Mouse (Mus musculus): ENCODE results near the gene Mfsd10.
"Not testable (repeated sequence)": the region's sequence is repeated elsewhere in the genome, so short reads cannot be mapped to it uniquely, and the experiment has no call there.

Gene Mfsd10

GRCm38 (mm10) chr5:34593202-34593727 lies 43.7 kb downstream of the Mfsd10 start:
- DNase-seq = no peak

DNA sequence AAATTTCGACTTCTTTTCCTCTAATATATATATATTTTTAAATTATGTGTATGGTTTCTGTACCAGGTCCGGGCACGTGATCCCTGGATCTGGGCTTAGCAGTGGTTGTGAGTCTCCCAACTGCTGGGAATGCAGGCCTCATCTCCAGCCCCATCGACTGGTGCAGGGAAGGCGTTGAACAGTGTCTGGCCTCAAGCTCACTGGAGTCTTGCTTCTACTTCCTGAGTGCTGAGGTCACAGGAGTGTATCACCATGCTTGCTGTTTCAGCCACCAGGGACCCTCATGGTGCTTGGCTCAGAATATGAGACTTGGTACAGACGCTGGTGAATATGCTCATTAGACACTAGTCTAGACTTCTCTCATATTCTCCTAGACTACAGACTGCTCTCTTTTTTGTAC lies 44.3 kb downstream of the Mfsd10 start:
- DNase-seq = no peak

DNA sequence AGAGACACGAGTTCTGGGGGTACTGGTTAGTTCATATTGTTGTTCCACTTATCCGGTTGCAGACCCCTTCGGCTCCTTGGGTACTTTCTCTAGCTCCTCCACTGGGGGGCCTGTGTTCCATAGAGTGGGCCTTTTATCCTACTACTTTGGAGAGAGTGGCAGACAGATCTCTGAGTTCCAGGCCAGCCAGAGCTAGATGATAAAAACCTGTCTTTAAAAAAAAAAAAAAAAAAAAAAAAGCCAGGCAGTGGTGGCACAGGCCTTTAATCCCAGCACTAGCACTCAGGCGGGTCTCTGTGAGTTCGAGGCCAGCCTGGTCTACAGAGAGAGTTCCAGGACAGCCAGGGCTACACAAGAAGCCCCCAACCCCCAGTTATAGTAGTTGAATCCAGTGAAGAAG lies 44.8 kb downstream of the Mfsd10 start:
- DNase-seq = not testable (repeated sequence)

- DNase-seq = no peak
These were observed 45.5 kb downstream of the Mfsd10 start for GRCm38 (mm10) chr5:34591388-34592004.

DNA sequence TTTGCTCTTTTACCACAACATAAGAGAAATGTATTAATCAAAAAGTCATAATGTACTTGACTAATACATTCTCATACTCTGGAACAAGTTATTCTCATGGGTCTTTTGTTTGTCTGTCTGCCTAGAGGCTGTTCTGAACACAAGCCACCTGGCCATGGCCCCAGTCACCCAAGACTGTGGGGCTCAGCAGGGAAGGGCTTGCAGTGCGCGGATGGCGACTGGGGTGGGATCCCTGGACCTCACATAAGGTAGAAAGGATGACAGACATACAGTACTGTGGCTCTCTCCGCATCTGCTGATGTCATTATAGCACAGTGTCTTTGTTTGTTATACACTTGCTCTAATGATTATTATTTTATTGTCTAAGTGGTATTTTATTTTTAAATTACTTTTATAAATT lies 46.3 kb downstream of the Mfsd10 start:
- DNase-seq = no peak

- no peak for DNase-seq
These were observed 47.0 kb downstream of the Mfsd10 start for GRCm38 (mm10) chr5:34590059-34590458.

GRCm38 (mm10) chr5:34587881-34588280 lies 49.1 kb downstream of the Mfsd10 start:
- DNase-seq = no peak

DNA sequence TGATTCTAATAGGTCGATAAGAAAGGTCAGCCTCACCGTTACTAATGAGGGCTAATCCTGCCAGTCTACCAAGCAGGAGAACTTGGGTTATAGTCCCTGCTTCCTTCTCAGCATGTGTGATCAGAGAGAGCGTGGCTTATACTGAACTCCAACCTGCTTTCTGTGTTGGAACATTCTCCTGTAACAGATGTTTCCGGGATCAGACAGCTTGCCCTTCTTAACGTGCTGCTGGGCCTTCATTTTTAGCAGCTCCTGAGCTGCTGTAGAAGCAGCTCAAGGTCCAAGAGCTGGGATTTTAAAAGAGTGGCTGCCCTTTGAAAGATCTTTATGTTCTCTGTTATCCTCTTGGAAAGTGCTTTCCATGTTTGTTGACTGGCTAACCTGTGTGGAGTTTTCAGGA lies 51.8 kb downstream of the Mfsd10 start:
- DNase-seq = peak; percentile 38

All from retina, postnatal 1 day (tissue).